Mouse (Mus musculus) stomach, postnatal 0 days (tissue): ENCODE data around the gene Tgfbr3. TPM values are rescaled to one million over a fixed set of nuclear protein-coding genes. Genes with fewer than 3 reads are reported as not detected.

Experiments
- ATAC-seq: fragments of 200-750 bp; cut with Nextera tagmentation; 2 replicates; pipeline ENCODE4 v1.8.0; 2017; ENCODE audit not compliant: low FRiP score, low TSS enrichment
- DNase-seq: peaks from one replicate; pipeline ENCODE4 v3.0.0-alpha.2; 2016; ENCODE audit warnings: low spot score
- H3K27ac ChIP-seq: fragments of 300-500 bp; sonication (generic); replicated peaks from 2 replicates; pipeline ENCODE4 v1.5.1; 2014; ENCODE audit warnings: mild to moderate bottlenecking, control low read depth
- H3K27me3 ChIP-seq: fragments of 300-500 bp; sonication (generic); 2 replicates; pipeline ENCODE4 v1.6.1; 2014; ENCODE audit warnings: low read length; ENCODE audit not compliant: control insufficient read depth, insufficient read depth
- H3K36me3 ChIP-seq: fragments of 300-500 bp; sonication (generic); 2 replicates; pipeline ENCODE4 v1.6.1; 2014; ENCODE audit warnings: low read length, mixed read lengths; ENCODE audit not compliant: control insufficient read depth, insufficient read depth
- H3K4me1 ChIP-seq: fragments of 300-500 bp; sonication (generic); replicated peaks from 2 replicates; pipeline ENCODE4 v1.6.1; 2014; ENCODE audit warnings: antibody characterized with exemption; ENCODE audit not compliant: control insufficient read depth, insufficient read depth
- H3K4me2 ChIP-seq: fragments of 300-500 bp; sonication (generic); replicated peaks from 2 replicates; pipeline ENCODE4 v1.6.1; 2014; ENCODE audit warnings: low read depth, mild to moderate bottlenecking, control low read depth, moderate library complexity
- H3K4me3 ChIP-seq: fragments of 300-500 bp; sonication (generic); 2 replicates; pipeline ENCODE4 v1.5.1; 2014; ENCODE audit warnings: low read depth, low read length, control low read depth
- H3K9ac ChIP-seq: fragments of 300-500 bp; sonication (generic); 2 replicates; pipeline ENCODE4 v1.6.1; 2014; ENCODE audit warnings: mild to moderate bottlenecking, low read length, control low read depth, mixed read lengths
- H3K9me3 ChIP-seq: fragments of 300-500 bp; sonication (generic); 2 replicates; pipeline ENCODE4 v1.6.1; 2016; ENCODE audit warnings: low read length; ENCODE audit not compliant: control insufficient read depth
- CTCF ChIP-seq: IDR thresholded peaks from 2 replicates; pipeline ENCODE4 v1.5.1; 2016; ENCODE audit warnings: antibody characterized with exemption, low read depth, mild to moderate bottlenecking, moderate library complexity
- EP300 ChIP-seq: optimal IDR thresholded peaks from 2 replicates; pipeline ENCODE3; 2016; ENCODE audit warnings: antibody characterized with exemption
- WGBS: fragments of 180-500 bp; shearing (Covaris S2); extraction: QIAGEN DNeasy Blood & Tissue Kit; methylation state at CpG from one replicate; pipeline ENCODE4 v1.1.7; 2014; 5-methylcytosine and 5-hydroxymethylcytosine counted together
- polyA plus RNA-seq: library from polyadenylated mRNA; unstranded; fragments of >200 nt; fragmentation: Nextera tagmentation; extraction: Ambion mirVana; gene quantifications from 2 replicates; pipeline ENCODE4 v1.2.1, GENCODE M21; 2015

The Tgfbr3 gene
- polyA plus RNA-seq, 1 experiment from 2014 or later, result 10.6 TPM

- Histone ChIP-seq H3K4me1 (no peaks in the 10 kb centered on the region), H3K36me3 (no peaks in the 10 kb centered on the region), H3K4me2 (no peak overlapping the region), H3K9me3 (no peaks in the 10 kb centered on the region), H3K9ac (no peak overlapping the region), H3K27me3 (no peaks in the 10 kb centered on the region), H3K4me3 (no peak overlapping the region), H3K27ac (no peak overlapping the region)
- no peak for DNase-seq
- WGBS, result 82% methylated on average over 4 of the region's 4 CpGs
- no peak for TF ChIP-seq CTCF
- no peak for TF ChIP-seq EP300
- ATAC-seq, result no peak
Observed at GRCm38 (mm10) chr5:107176196-107176595, 113.2 kb downstream of the Tgfbr3 start.

- peak; percentile 28 for TF ChIP-seq EP300
- no peak for TF ChIP-seq CTCF
- Histone ChIP-seq H3K4me1 (no peaks in the 10 kb centered on the region), H3K9me3 (no peaks in the 10 kb centered on the region), H3K27me3 (no peaks in the 10 kb centered on the region), H3K9ac (no peak overlapping the region), H3K36me3 (no peaks in the 10 kb centered on the region), H3K27ac (no peak overlapping the region), H3K4me2 (no peak overlapping the region), H3K4me3 (no peak overlapping the region)
- no peak for ATAC-seq
- DNase-seq, result no peak
Observed at GRCm38 (mm10) chr5:107174188-107174587, 115.2 kb downstream of the Tgfbr3 start.

GRCm38 (mm10) chr5:107173483-107173882 lies 115.9 kb downstream of the Tgfbr3 start:
- no peak overlapping the region for H3K9ac ChIP-seq
- 70% methylated on average over 2 of the region's 2 CpGs for WGBS
- no peaks in the 10 kb centered on the region for H3K36me3 ChIP-seq
- no peak overlapping the region for H3K4me2 ChIP-seq
- no peaks in the 10 kb centered on the region for H3K27me3 ChIP-seq
- no peak for TF ChIP-seq CTCF
- no peak for TF ChIP-seq EP300
- no peaks in the 10 kb centered on the region for H3K4me1 ChIP-seq
- H3K9me3 ChIP-seq, result no peaks in the 10 kb centered on the region
- ATAC-seq, result no peak
- H3K27ac ChIP-seq, result no peak overlapping the region
- H3K4me3 ChIP-seq, result no peak overlapping the region
- no peak for DNase-seq

- no peak for ATAC-seq
- Histone ChIP-seq H3K9ac (no peak overlapping the region), H3K27ac (no peak overlapping the region), H3K36me3 (no peaks in the 10 kb centered on the region), H3K4me2 (no peak overlapping the region), H3K4me3 (no peak overlapping the region), H3K27me3 (no peaks in the 10 kb centered on the region), H3K9me3 (no peaks in the 10 kb centered on the region), H3K4me1 (peaks cover 4% of the 10 kb centered on the region; the same call in 1 of the 2 replicates)
- TF ChIP-seq EP300, result no peak
- no peak for TF ChIP-seq CTCF
- 83% methylated on average over 7 of the region's 7 CpGs for WGBS
- no peak for DNase-seq
Observed at GRCm38 (mm10) chr5:107171861-107172260, 117.6 kb downstream of the Tgfbr3 start.

- WGBS, result 80% methylated on average over 5 of the region's 5 CpGs
- ATAC-seq (no peak), DNase-seq (no peak)
- no peak overlapping the region for H3K9ac ChIP-seq
- TF ChIP-seq EP300, result no peak
- TF ChIP-seq CTCF, result no peak
- no peaks in the 10 kb centered on the region for H3K9me3 ChIP-seq
- H3K4me3 ChIP-seq, result no peak overlapping the region
- no peak overlapping the region for H3K4me2 ChIP-seq
- no peaks in the 10 kb centered on the region for H3K27me3 ChIP-seq
- H3K36me3 ChIP-seq, result no peaks in the 10 kb centered on the region
- peaks cover 7% of the 10 kb centered on the region; the same call in 1 of the 2 replicates for H3K4me1 ChIP-seq
- no peak overlapping the region for H3K27ac ChIP-seq
Observed at GRCm38 (mm10) chr5:107169796-107170195, 119.6 kb downstream of the Tgfbr3 start.

- Histone ChIP-seq H3K4me3 (no peak overlapping the region), H3K4me1 (peaks cover 7% of the 10 kb centered on the region; the same call in 1 of the 2 replicates), H3K27ac (peak overlapping the region; percentile 86; the same call in 1 of the 2 replicates), H3K9ac (no peak overlapping the region), H3K9me3 (no peaks in the 10 kb centered on the region), H3K27me3 (no peaks in the 10 kb centered on the region), H3K4me2 (peak overlapping the region; percentile 34; the same call in 1 of the 2 replicates), H3K36me3 (no peaks in the 10 kb centered on the region)
- WGBS, result 18% methylated on average over 8 of the region's 8 CpGs
- no peak for TF ChIP-seq CTCF
- peak; percentile 75 for TF ChIP-seq EP300
- DNase-seq, result peak; percentile 48
- peak; percentile 70; the same call in 1 of the 2 replicates for ATAC-seq
Observed at GRCm38 (mm10) chr5:107167872-107168300, 121.5 kb downstream of the Tgfbr3 start.
